Mouse (Mus musculus) heart, postnatal 0 days (tissue): ENCODE data around the gene Sh3gl3. TPM values are rescaled to one million over a fixed set of nuclear protein-coding genes. Genes with fewer than 3 reads are reported as not detected.

Experiments
- ATAC-seq: fragments of 200-750 bp; cut with Nextera tagmentation; 2 replicates; pipeline ENCODE4 v1.8.0; 2017; ENCODE audit warnings: low read depth, moderate number of reproducible peaks, moderate library complexity; ENCODE audit not compliant: insufficient read depth
- DNase-seq: peaks from one replicate; pipeline ENCODE4 v3.0.0-alpha.2; 2016; ENCODE audit warnings: low spot score
- H3K27ac ChIP-seq: fragments of 300-500 bp; sonication (generic); 2 replicates; pipeline ENCODE4 v1.5.1; 2014; ENCODE audit warnings: low read depth, mild to moderate bottlenecking
- H3K27me3 ChIP-seq: fragments of 300-500 bp; sonication (generic); 2 replicates; pipeline ENCODE4 v1.6.1; 2014; ENCODE audit warnings: low read length, mixed read lengths; ENCODE audit not compliant: control insufficient read depth, insufficient read depth
- H3K36me3 ChIP-seq: fragments of 300-500 bp; sonication (generic); replicated peaks from 2 replicates; pipeline ENCODE4 v1.6.1; 2014; ENCODE audit warnings: low read length, mixed read lengths; ENCODE audit not compliant: control insufficient read depth, insufficient read depth
- H3K4me1 ChIP-seq: fragments of 300-500 bp; sonication (generic); 2 replicates; pipeline ENCODE4 v1.6.1; 2014; ENCODE audit warnings: antibody characterized with exemption; ENCODE audit not compliant: control insufficient read depth, insufficient read depth
- H3K4me2 ChIP-seq: fragments of 300-500 bp; sonication (generic); 2 replicates; pipeline ENCODE4 v1.6.1; 2014; ENCODE audit warnings: low read depth, mild to moderate bottlenecking, low read length, moderate library complexity
- H3K4me3 ChIP-seq: fragments of 300-500 bp; sonication (generic); 2 replicates; pipeline ENCODE4 v1.5.1; 2014; ENCODE audit warnings: low read depth, low read length
- H3K9ac ChIP-seq: fragments of 300-500 bp; sonication (generic); replicated peaks from 2 replicates; pipeline ENCODE4 v1.6.1; 2014; ENCODE audit warnings: low read depth, low read length, mixed read lengths
- H3K9me3 ChIP-seq: fragments of 300-500 bp; sonication (generic); replicated peaks from 2 replicates; pipeline ENCODE4 v1.6.1; 2016; ENCODE audit warnings: low read length; ENCODE audit not compliant: control insufficient read depth
- CTCF ChIP-seq: IDR thresholded peaks from 2 replicates; pipeline ENCODE4 v1.5.1; 2016; ENCODE audit warnings: antibody characterized with exemption, control low read depth, low read depth
- EP300 ChIP-seq: IDR thresholded peaks from 2 replicates; pipeline ENCODE4 v1.6.1; 2016; ENCODE audit warnings: antibody characterized with exemption, low read depth
- WGBS: fragments of 180-500 bp; shearing (Covaris S2); extraction: QIAGEN DNeasy Blood & Tissue Kit; methylation state at CpG from one replicate; pipeline ENCODE4 v1.1.7; 2014; 5-methylcytosine and 5-hydroxymethylcytosine counted together
- polyA plus RNA-seq: library from polyadenylated mRNA; unstranded; fragments of >200 nt; fragmentation: Nextera tagmentation; extraction: Ambion mirVana; gene quantifications from 2 replicates; pipeline ENCODE4 v1.2.1, GENCODE M21; 2015
- total RNA-seq: library from RNA; depleted of rRNA; stranded (reverse); fragments of >200 nt; gene quantifications from 2 replicates; pipeline ENCODE4 v1.2.3, GENCODE M21; 2014; ENCODE audit warnings: low replicate concordance

Sh3gl3 gene
- total and polyA plus RNA-seq, 2 experiments from 2014 or later = 1.1 to 3.3 TPM

DNA sequence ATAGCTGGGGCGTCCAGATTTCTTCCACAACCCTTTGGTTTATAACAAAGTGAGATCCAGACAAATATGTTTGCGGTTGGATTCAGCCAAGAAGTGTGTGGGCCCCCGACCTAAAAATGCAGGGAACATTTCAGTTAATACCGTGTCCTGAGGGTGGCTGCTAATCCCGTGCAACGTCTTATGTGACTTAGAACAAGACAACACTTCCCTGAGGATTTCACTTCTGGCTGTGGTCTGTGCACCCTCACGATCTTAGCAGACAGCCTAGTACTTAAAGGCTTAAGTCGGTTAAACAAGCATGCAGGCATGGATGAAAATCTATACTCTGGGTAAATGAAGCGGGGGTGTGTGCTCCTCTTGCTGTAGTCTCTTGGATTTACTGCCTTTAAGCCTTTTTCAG is 164.5 kb downstream of the Sh3gl3 start:
- Histone ChIP-seq H3K4me3 (no peak overlapping the region), H3K4me2 (no peak overlapping the region), H3K27me3 (peaks cover 26% of the 10 kb centered on the region), H3K27ac (no peak overlapping the region), H3K9ac (no peak overlapping the region), H3K36me3 (no peaks in the 10 kb centered on the region), H3K4me1 (no peaks in the 10 kb centered on the region), H3K9me3 (no peaks in the 10 kb centered on the region)
- 82% methylated on average over 9 of the region's 9 CpGs for WGBS
- TF ChIP-seq CTCF (no peak), EP300 (no peak)
- ATAC-seq (no peak), DNase-seq (no peak)

DNA sequence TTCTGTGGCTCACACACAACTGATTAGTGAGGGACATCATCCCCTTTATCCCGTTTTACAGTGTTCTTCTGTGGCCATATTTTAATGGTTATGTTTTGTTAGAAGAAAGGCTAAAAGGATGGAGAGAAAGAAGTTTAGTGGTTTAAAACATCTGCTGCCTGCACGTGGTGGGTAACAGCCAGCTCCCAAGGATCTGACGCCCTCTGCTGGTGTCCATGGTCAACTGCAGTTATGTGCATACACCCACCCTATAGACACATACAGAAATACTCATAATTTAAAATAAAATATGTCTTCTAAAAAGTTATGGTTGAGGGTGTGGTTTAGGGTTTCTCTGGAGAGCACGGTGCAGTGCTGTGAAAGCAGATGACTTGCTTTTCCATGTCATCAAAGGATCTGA is 164.9 kb downstream of the Sh3gl3 start:
- H3K4me1 ChIP-seq = no peaks in the 10 kb centered on the region
- H3K27me3 ChIP-seq = peaks cover 26% of the 10 kb centered on the region
- no peak overlapping the region for H3K4me2 ChIP-seq
- H3K36me3 ChIP-seq = no peaks in the 10 kb centered on the region
- no peaks in the 10 kb centered on the region for H3K9me3 ChIP-seq
- no peak for TF ChIP-seq EP300
- TF ChIP-seq CTCF = no peak
- no peak overlapping the region for H3K4me3 ChIP-seq
- DNase-seq (no peak), ATAC-seq (no peak)
- WGBS = 81% methylated on average over 4 of the region's 4 CpGs
- H3K27ac ChIP-seq = no peak overlapping the region
- no peak overlapping the region for H3K9ac ChIP-seq

DNA sequence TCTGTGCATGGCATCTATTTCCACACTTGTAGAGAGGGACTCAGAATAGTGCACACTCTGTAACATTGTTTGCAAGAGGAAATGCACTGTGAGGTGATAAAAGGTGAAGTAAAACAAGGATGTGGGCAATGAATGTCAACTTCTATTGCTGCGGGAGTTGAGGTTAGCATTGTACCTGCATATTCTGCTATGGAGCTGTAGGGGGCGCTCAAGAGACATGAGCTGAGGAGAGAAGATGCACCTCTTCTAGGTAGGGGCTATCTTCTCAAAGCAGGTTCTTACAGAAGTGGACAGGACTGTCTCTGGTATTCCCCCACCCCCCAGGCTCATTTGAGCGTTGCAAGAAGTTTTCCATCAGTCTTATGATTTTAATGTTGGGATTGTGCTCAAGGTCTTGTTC is 165.6 kb downstream of the Sh3gl3 start:
- H3K4me3 ChIP-seq = no peak overlapping the region
- ATAC-seq (no peak), DNase-seq (no peak)
- H3K9ac ChIP-seq = no peak overlapping the region
- no peaks in the 10 kb centered on the region for H3K36me3 ChIP-seq
- H3K27ac ChIP-seq = no peak overlapping the region
- WGBS = 45% methylated on average over 3 of the region's 3 CpGs
- no peaks in the 10 kb centered on the region for H3K9me3 ChIP-seq
- peaks cover 25% of the 10 kb centered on the region for H3K27me3 ChIP-seq
- H3K4me2 ChIP-seq = no peak overlapping the region
- TF ChIP-seq CTCF (peak; percentile 75), EP300 (no peak)
- H3K4me1 ChIP-seq = no peaks in the 10 kb centered on the region

DNA sequence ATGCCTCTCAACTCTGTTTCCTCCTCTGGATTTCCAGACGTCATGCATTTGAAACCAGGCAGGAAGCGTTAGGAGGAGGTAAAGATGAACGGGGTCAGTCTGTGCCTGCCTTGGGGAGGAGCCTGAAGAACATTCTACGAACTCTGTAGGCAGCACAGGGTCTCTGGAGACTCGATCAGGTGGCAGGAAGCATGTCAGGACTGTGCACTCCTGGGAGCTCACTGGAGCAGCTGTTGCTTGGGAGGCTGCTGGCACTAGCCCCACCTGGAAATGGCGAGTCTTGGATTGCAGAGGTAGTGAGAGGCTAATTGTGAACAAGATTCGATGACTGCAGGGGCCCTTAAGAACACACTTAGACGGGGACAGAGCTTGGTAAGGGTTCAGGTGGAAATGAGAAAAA is 167.8 kb downstream of the Sh3gl3 start:
- Histone ChIP-seq H3K27me3 (peaks cover 13% of the 10 kb centered on the region; the same call in 1 of the 2 replicates), H3K4me2 (no peak overlapping the region), H3K9ac (no peak overlapping the region), H3K9me3 (no peaks in the 10 kb centered on the region), H3K27ac (no peak overlapping the region), H3K36me3 (no peaks in the 10 kb centered on the region), H3K4me1 (no peaks in the 10 kb centered on the region), H3K4me3 (no peak overlapping the region)
- DNase-seq = no peak
- WGBS = 35% methylated on average over 8 of the region's 8 CpGs
- no peak for TF ChIP-seq CTCF
- TF ChIP-seq EP300 = no peak
- peak; percentile 53; the same call in 1 of the 2 replicates for ATAC-seq

DNA sequence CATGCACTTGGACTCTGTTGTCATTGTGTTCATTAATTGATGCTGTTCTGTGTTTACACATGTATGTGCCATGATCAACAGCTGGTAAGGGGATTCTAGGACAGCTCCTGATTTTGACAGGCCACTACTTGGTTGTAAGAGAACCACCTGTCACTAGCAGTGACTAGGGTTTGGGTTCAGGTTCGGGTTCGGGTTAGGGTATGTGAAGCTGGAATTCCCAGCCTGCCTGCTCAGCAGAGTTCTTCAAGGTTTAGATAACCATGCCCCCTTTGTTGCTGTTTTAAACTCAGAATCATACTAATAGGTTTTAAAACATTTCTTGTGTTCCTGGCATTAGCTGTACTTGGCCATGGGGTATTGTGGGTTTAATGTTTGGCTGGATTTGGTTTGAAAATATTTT is 173.1 kb downstream of the Sh3gl3 start:
- Histone ChIP-seq H3K4me3 (no peak overlapping the region), H3K27me3 (no peaks in the 10 kb centered on the region), H3K27ac (no peak overlapping the region), H3K36me3 (no peaks in the 10 kb centered on the region), H3K4me1 (no peaks in the 10 kb centered on the region), H3K9me3 (no peaks in the 10 kb centered on the region), H3K4me2 (no peak overlapping the region), H3K9ac (no peak overlapping the region)
- TF ChIP-seq CTCF = no peak
- no peak for TF ChIP-seq EP300
- 60% methylated on average over 2 of the region's 2 CpGs for WGBS
- ATAC-seq (no peak), DNase-seq (no peak)

DNA sequence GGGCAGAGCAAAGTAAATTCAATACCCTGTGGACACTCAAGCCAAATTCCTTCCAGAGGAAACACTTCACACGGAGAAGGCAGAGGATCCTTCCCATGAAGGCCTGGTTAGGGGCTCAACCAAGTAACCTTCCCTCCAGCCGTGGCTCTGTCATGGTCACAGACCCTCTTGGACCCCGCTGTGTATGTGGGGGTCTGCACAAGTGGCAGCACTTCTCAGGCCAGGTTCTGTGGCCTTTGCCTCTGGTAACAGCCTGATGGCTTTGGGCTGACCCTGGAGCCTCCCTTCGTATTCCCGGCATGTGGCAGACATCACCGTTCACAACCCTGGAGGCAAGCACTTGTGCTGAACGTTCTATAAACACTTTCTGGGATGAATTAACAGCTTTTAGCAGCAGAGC is 176.2 kb downstream of the Sh3gl3 start:
- Histone ChIP-seq H3K9me3 (no peaks in the 10 kb centered on the region), H3K36me3 (no peaks in the 10 kb centered on the region), H3K9ac (no peak overlapping the region), H3K27me3 (no peaks in the 10 kb centered on the region), H3K27ac (no peak overlapping the region), H3K4me3 (no peak overlapping the region), H3K4me2 (no peak overlapping the region), H3K4me1 (no peaks in the 10 kb centered on the region)
- ATAC-seq (no peak), DNase-seq (no peak)
- TF ChIP-seq CTCF (no peak), EP300 (no peak)
- 86% methylated on average over 7 of the region's 7 CpGs for WGBS
